Mouse (Mus musculus) CH12.LX (cell line): ENCODE measurements at regions not wholly inside any gene's neighbourhood (a gene's known extent, or its start where the extent isn't known, plus 50 kb on each side); places are given as distances from the start of the nearest gene placed in this dataset.
A peak's percentile ranks its signal among the peaks of the same experiment; 100 is the strongest.

Source experiments
- DNase-seq: peaks from one replicate; pipeline ENCODE4 v3.0.0-alpha.2; 2013; ENCODE audit errors: extremely low read depth
- H3K27ac ChIP-seq: 2 replicates; pipeline ENCODE4 v1.5.1; 2012; ENCODE audit warnings: low read depth, mild to moderate bottlenecking, control low read depth, moderate library complexity; ENCODE audit not compliant: insufficient read depth
- H3K27me3 ChIP-seq: replicated peaks from 2 replicates; pipeline ENCODE3; 2012; ENCODE audit warnings: inconsistent platforms
- H3K36me3 ChIP-seq, 2 experiments: replicated peaks in 1 of 2; 2 replicates each; pipeline versions ENCODE3 to v1.6.1; 2012; ENCODE audit warnings: inconsistent platforms in 1 of 2, low read length in 1 of 2, mild to moderate bottlenecking in 1 of 2, mixed read lengths in 1 of 2, moderate library complexity in 1 of 2; ENCODE audit not compliant: control insufficient read depth in 1 of 2, insufficient read depth in 1 of 2
- H3K4me1 ChIP-seq, 2 experiments: 2 replicates each; pipeline ENCODE4 v1.6.1; 2012; ENCODE audit warnings: inconsistent platforms in 1 of 2, moderate library complexity in 1 of 2; ENCODE audit not compliant: insufficient read depth in 2 of 2, control insufficient read depth in 1 of 2
- H3K4me2 ChIP-seq: 2 replicates; pipeline ENCODE4 v1.6.1; 2012; ENCODE audit warnings: low read depth, mild to moderate bottlenecking, control low read depth; ENCODE audit not compliant: poor library complexity, insufficient read depth, severe bottlenecking
- H3K4me3 ChIP-seq, 3 experiments: fragments of 150-350 bp in 1 of 3; sonication (generic) in 1 of 3; replicated peaks in 1 of 3; 2 replicates each; pipeline versions ENCODE3 to v1.5.1; 2011 to 2012; ENCODE audit warnings: low read depth in 2 of 3, low read length in 2 of 3, mild to moderate bottlenecking in 2 of 3, moderate library complexity in 2 of 3, control low read depth in 1 of 3, improper control_type of control experiment in 1 of 3, inconsistent platforms in 1 of 3, mixed read lengths in 1 of 3; ENCODE audit not compliant: poor library complexity in 1 of 3
- H3K79me2 ChIP-seq: replicated peaks from 2 replicates; pipeline ENCODE4 v1.6.1; 2012; ENCODE audit warnings: mild to moderate bottlenecking, moderate library complexity; ENCODE audit not compliant: control insufficient read depth, poor library complexity, insufficient read depth, severe bottlenecking; ENCODE audit errors: extremely low read depth
- H3K9ac ChIP-seq: 2 replicates; pipeline ENCODE4 v1.6.1; 2012; ENCODE audit warnings: low read depth, mild to moderate bottlenecking, control low read depth, moderate library complexity; ENCODE audit not compliant: insufficient read depth
- H3K9me3 ChIP-seq: replicated peaks from 2 replicates; pipeline ENCODE3; 2012; ENCODE audit warnings: low read length, inconsistent platforms, mixed read lengths
- BHLHE40 ChIP-seq: IDR thresholded peaks from 2 replicates; pipeline ENCODE4 v1.6.1; 2011; ENCODE audit warnings: mild to moderate bottlenecking, low read depth, low read length, improper control_type of control experiment
- CHD1 ChIP-seq: IDR thresholded peaks from 2 replicates; pipeline ENCODE4 v1.6.1; 2012; ENCODE audit warnings: low read depth, low read length, improper control_type of control experiment, inconsistent platforms
- E2F4 ChIP-seq: IDR thresholded peaks from 2 replicates; pipeline ENCODE4 v1.6.1; 2011; ENCODE audit warnings: low read depth, low read length, improper control_type of control experiment; ENCODE audit not compliant: insufficient replicate concordance
- EP300 ChIP-seq: IDR thresholded peaks from 2 replicates; pipeline ENCODE4 v1.6.1; 2011; ENCODE audit warnings: low read length, improper control_type of control experiment
- IRF4 ChIP-seq: IDR thresholded peaks from 2 replicates; pipeline ENCODE4 v1.6.1; 2014; ENCODE audit warnings: low read depth, mild to moderate bottlenecking, inconsistent platforms, low read length, improper control_type of control experiment
- JUN ChIP-seq: IDR thresholded peaks from 2 replicates; pipeline ENCODE4 v1.6.1; 2011; ENCODE audit warnings: low read depth, mild to moderate bottlenecking, low read length, improper control_type of control experiment, moderate library complexity; ENCODE audit not compliant: insufficient read depth
- JUND ChIP-seq: conservative IDR thresholded peaks from 2 replicates; pipeline ENCODE4 v1.6.1; 2011; ENCODE audit warnings: low read depth, low read length, improper control_type of control experiment
- KAT2A ChIP-seq: IDR thresholded peaks from 2 replicates; pipeline ENCODE4 v1.6.1; 2012; ENCODE audit warnings: low read length, improper control_type of control experiment, inconsistent platforms; ENCODE audit not compliant: insufficient replicate concordance
- MAFK ChIP-seq: IDR thresholded peaks from 2 replicates; pipeline ENCODE4 v1.6.1; 2011; ENCODE audit warnings: low read length, improper control_type of control experiment; ENCODE audit not compliant: insufficient replicate concordance
- MAZ ChIP-seq: IDR thresholded peaks from 2 replicates; pipeline ENCODE4 v1.6.1; 2012; ENCODE audit warnings: low read depth, mild to moderate bottlenecking, inconsistent platforms, low read length, improper control_type of control experiment, moderate library complexity
- NELFE ChIP-seq: IDR thresholded peaks from 2 replicates; pipeline ENCODE4 v1.6.1; 2011; ENCODE audit warnings: low read depth, low read length, improper control_type of control experiment
- PAX5 ChIP-seq: IDR thresholded peaks from 2 replicates; pipeline ENCODE4 v1.6.1; 2012; ENCODE audit warnings: low read length, inconsistent platforms, mixed read lengths
- POLR2A ChIP-seq: IDR thresholded peaks from 2 replicates; pipeline ENCODE4 v1.6.1; 2011; ENCODE audit warnings: low read depth, mild to moderate bottlenecking, improper control_type of control experiment, low read length
- POLR2AphosphoS2 ChIP-seq: IDR thresholded peaks from 2 replicates; pipeline ENCODE4 v1.6.1; 2011; ENCODE audit warnings: low read depth, low read length, improper control_type of control experiment
- SIN3A ChIP-seq: IDR thresholded peaks from 2 replicates; pipeline ENCODE4 v1.6.1; 2012; ENCODE audit warnings: low read length, improper control_type of control experiment, inconsistent platforms
- TCF12 ChIP-seq: IDR thresholded peaks from 2 replicates; pipeline ENCODE4 v1.6.1; 2014; ENCODE audit warnings: low read depth, mild to moderate bottlenecking, inconsistent platforms, low read length, improper control_type of control experiment
- ZC3H11A ChIP-seq: IDR thresholded peaks from 2 replicates; pipeline ENCODE4 v1.6.1; 2012; ENCODE audit warnings: low read depth, mild to moderate bottlenecking, inconsistent platforms, low read length, improper control_type of control experiment
- dilution Hi-C: fragments of 300-500 bp; cut with MboI; formaldehyde crosslinking; loops from 2 replicates; pipeline ENCODE4 v1.14.3; 2020; ENCODE audit warnings: low sequenced_read_pairs; ENCODE audit not compliant: extremely low pct_unique_long_range_greater_than_20kb, extremely low pct_ligation_motif_present
- in situ Hi-C: fragments of 300-500 bp; cut with MboI; formaldehyde crosslinking; loops from 3 replicates; pipeline ENCODE4 v1.14.3; 2019; ENCODE audit warnings: low sequenced_read_pairs, low pct_ligation_motif_present, low pct_unique_long_range_greater_than_20kb, mixed read lengths

GRCm38 (mm10) chr3:4226986-4227385, 1523.6 kb upstream of the Gm8797 start:
- Histone ChIP-seq H3K4me3 (no peak overlapping the region), H3K36me3 (no peaks in the 10 kb centered on the region), H3K27ac (no peak overlapping the region), H3K9ac (no peak overlapping the region)
- TF ChIP-seq POLR2A = no peak
- TF ChIP-seq PAX5 = no peak
- TF ChIP-seq EP300 = no peak
- no peak for TF ChIP-seq MAZ
- TF ChIP-seq KAT2A = no peak
- TF ChIP-seq JUND = no peak
- no peak for TF ChIP-seq IRF4
- no peak for TF ChIP-seq BHLHE40
- TF ChIP-seq E2F4 = no peak
- TF ChIP-seq NELFE = no peak
- no peak for TF ChIP-seq SIN3A
- no peak for TF ChIP-seq JUN
- TF ChIP-seq MAFK = no peak
- TF ChIP-seq ZC3H11A = no peak
- no peak for TF ChIP-seq CHD1
- TF ChIP-seq, all 38 proteins: peak for 0
- Histone ChIP-seq H3K9me3 (no peaks in the 10 kb centered on the region), H3K4me2 (no peak overlapping the region), H3K4me1 (no peaks in the 10 kb centered on the region), H3K79me2 (no peaks in the 10 kb centered on the region), H3K27me3 (no peaks in the 10 kb centered on the region)
- in situ Hi-C loops = no loop called here
- dilution Hi-C loops = no loop called here
- no peak for DNase-seq

- DNase-seq = no peak
- no peak overlapping the region for H3K9ac ChIP-seq
- H3K4me3 ChIP-seq = no peak overlapping the region
- H3K9me3 ChIP-seq = no peaks in the 10 kb centered on the region
- dilution Hi-C loops = no loop called here
- TF ChIP-seq NELFE = no peak
- TF ChIP-seq TCF12 = no peak
- no peak for TF ChIP-seq CHD1
- no peak for TF ChIP-seq JUN
- no peak for TF ChIP-seq JUND
- no peaks in the 10 kb centered on the region for H3K79me2 ChIP-seq
- H3K36me3 ChIP-seq = no peaks in the 10 kb centered on the region
- peaks cover 0 to 12% of the 10 kb centered on the region in 2 experiments; a peak in 2 of 4 replicates for H3K4me1 ChIP-seq
- H3K27me3 ChIP-seq = no peaks in the 10 kb centered on the region
- H3K4me2 ChIP-seq = no peak overlapping the region
- in situ Hi-C loops = no loop called here
- H3K27ac ChIP-seq = no peak overlapping the region
Measured at GRCm38 (mm10) chr3:4271361-4271760, 1479.2 kb upstream of the Gm8797 start.

- H3K36me3 ChIP-seq = no peaks in the 10 kb centered on the region
- H3K9me3 ChIP-seq = no peaks in the 10 kb centered on the region
- dilution Hi-C loops = no loop called here
- no peak overlapping the region for H3K4me2 ChIP-seq
- H3K9ac ChIP-seq = no peak overlapping the region
- peak; percentile 77 for DNase-seq
- H3K27me3 ChIP-seq = no peaks in the 10 kb centered on the region
- H3K4me1 ChIP-seq = peaks cover 0 to 12% of the 10 kb centered on the region in 2 experiments; a peak in 2 of 4 replicates
- H3K4me3 ChIP-seq = no peak overlapping the region
- TF ChIP-seq POLR2AphosphoS2 = no peak
- TF ChIP-seq EP300 = peak; percentile 73; the same call in 1 of the 2 replicates
- TF ChIP-seq, all 38 proteins: peak for 1
- in situ Hi-C loops = no loop called here
- H3K27ac ChIP-seq = no peak overlapping the region
- no peaks in the 10 kb centered on the region for H3K79me2 ChIP-seq
Measured at GRCm38 (mm10) chr3:4274607-4275006, 1476.0 kb upstream of the Gm8797 start.
